Mouse (Mus musculus) embryonic facial prominence, embryonic 11.5 days (tissue): ENCODE measurements around the gene Negr1. TPM values are rescaled to one million over a fixed set of nuclear protein-coding genes. Genes with fewer than 3 reads are reported as not detected.

ENCODE experiments used
- ATAC-seq: fragments of 200-750 bp; cut with Nextera tagmentation; replicated peaks from 2 replicates; pipeline ENCODE4 v1.8.0; 2017; ENCODE audit warnings: low read depth; ENCODE audit not compliant: insufficient number of reproducible peaks, low FRiP score, low TSS enrichment
- DNase-seq: peaks from one replicate; pipeline ENCODE4 v3.0.0-alpha.2; 2015; ENCODE audit warnings: low spot score
- H3K27ac ChIP-seq: fragments of 300-500 bp; sonication (generic); replicated peaks from 2 replicates; pipeline ENCODE4 v1.5.1; 2014; ENCODE audit warnings: mild to moderate bottlenecking, low read depth, low read length, control low read depth
- H3K27me3 ChIP-seq: fragments of 300-500 bp; sonication (generic); 2 replicates; pipeline ENCODE4 v1.6.1; 2014; ENCODE audit warnings: mild to moderate bottlenecking, low read length, moderate library complexity, mixed read lengths; ENCODE audit not compliant: control insufficient read depth, insufficient read depth
- H3K36me3 ChIP-seq: fragments of 300-500 bp; sonication (generic); replicated peaks from 2 replicates; pipeline ENCODE4 v1.6.1; 2014; ENCODE audit warnings: low read depth, mild to moderate bottlenecking, low read length, moderate library complexity, mixed read lengths; ENCODE audit not compliant: control insufficient read depth, insufficient read depth
- H3K4me1 ChIP-seq: fragments of 300-500 bp; sonication (generic); 2 replicates; pipeline ENCODE4 v1.6.1; 2014; ENCODE audit warnings: low read length, mixed read lengths; ENCODE audit not compliant: control insufficient read depth, insufficient read depth
- H3K4me2 ChIP-seq: fragments of 300-500 bp; sonication (generic); 2 replicates; pipeline ENCODE4 v1.6.1; 2014; ENCODE audit warnings: low read depth, mild to moderate bottlenecking, control low read depth, low read length, moderate library complexity
- H3K4me3 ChIP-seq: fragments of 300-500 bp; sonication (generic); 2 replicates; pipeline ENCODE4 v1.5.1; 2014; ENCODE audit warnings: low read depth, low read length, control low read depth
- H3K9ac ChIP-seq: fragments of 300-500 bp; sonication (generic); replicated peaks from 2 replicates; pipeline ENCODE4 v1.6.1; 2014; ENCODE audit warnings: mild to moderate bottlenecking, control low read depth, low read length
- H3K9me3 ChIP-seq: fragments of 300-500 bp; sonication (generic); replicated peaks from 2 replicates; pipeline ENCODE4 v1.6.1; 2016; ENCODE audit warnings: mild to moderate bottlenecking, low read length, inconsistent platforms, mixed read lengths; ENCODE audit not compliant: control insufficient read depth
- WGBS: fragments of 180-500 bp; shearing (Covaris S2); extraction: QIAGEN DNeasy Blood & Tissue Kit; methylation state at CpG from one replicate; pipeline ENCODE4 v1.1.7; 2014; 5-methylcytosine and 5-hydroxymethylcytosine counted together
- polyA plus RNA-seq: library from polyadenylated mRNA; unstranded; fragments of >200 nt; fragmentation: Nextera tagmentation; extraction: Ambion mirVana; gene quantifications from 2 replicates; pipeline ENCODE4 v1.2.1, GENCODE M21; 2014

Negr1 gene
- polyA plus RNA-seq, 1 experiment from 2014 or later: 3.4 TPM

- 48% methylated on average over 2 of the region's 2 CpGs for WGBS
- H3K36me3 ChIP-seq: no peaks in the 10 kb centered on the region
- H3K27ac ChIP-seq: no peak overlapping the region
- H3K9me3 ChIP-seq: no peaks in the 10 kb centered on the region
- no peak overlapping the region for H3K4me2 ChIP-seq
- no peaks in the 10 kb centered on the region for H3K4me1 ChIP-seq
- H3K27me3 ChIP-seq: no peaks in the 10 kb centered on the region
- H3K9ac ChIP-seq: no peak overlapping the region
- ATAC-seq (no peak), DNase-seq (no peak)
- H3K4me3 ChIP-seq: no peak overlapping the region
Observed at GRCm38 (mm10) chr3:157349480-157349879, 787.9 kb downstream of the Negr1 start.

GRCm38 (mm10) chr3:157358905-157359304 is 797.3 kb downstream of the Negr1 start:
- Histone ChIP-seq H3K4me3 (no peak overlapping the region), H3K9me3 (no peaks in the 10 kb centered on the region), H3K4me2 (no peak overlapping the region), H3K4me1 (no peaks in the 10 kb centered on the region), H3K36me3 (no peaks in the 10 kb centered on the region), H3K27me3 (no peaks in the 10 kb centered on the region), H3K27ac (no peak overlapping the region), H3K9ac (no peak overlapping the region)
- ATAC-seq: peak; percentile 87
- DNase-seq: peak; percentile 53
- 57% methylated on average over 3 of the region's 3 CpGs for WGBS

GRCm38 (mm10) chr3:157359840-157360239 is 798.2 kb downstream of the Negr1 start:
- Histone ChIP-seq H3K4me2 (no peak overlapping the region), H3K9me3 (no peaks in the 10 kb centered on the region), H3K4me3 (no peak overlapping the region), H3K36me3 (no peaks in the 10 kb centered on the region), H3K27me3 (no peaks in the 10 kb centered on the region), H3K27ac (no peak overlapping the region), H3K4me1 (no peaks in the 10 kb centered on the region), H3K9ac (no peak overlapping the region)
- DNase-seq (no peak), ATAC-seq (no peak)
- WGBS: 71% methylated on average over 6 of the region's 6 CpGs
